Mouse (Mus musculus) midbrain, postnatal 0 days (tissue): ENCODE data around the gene Dnaja3. TPM values are rescaled to one million over a fixed set of nuclear protein-coding genes. Genes with fewer than 3 reads are reported as not detected.

Source experiments
- ATAC-seq: fragments of 200-750 bp; cut with Nextera tagmentation; 2 replicates; pipeline ENCODE4 v1.8.0; 2017; ENCODE audit warnings: moderate number of reproducible peaks, mild to moderate bottlenecking, moderate TSS enrichment, moderate library complexity; ENCODE audit not compliant: low FRiP score
- DNase-seq: peaks from one replicate; pipeline ENCODE4 v3.0.0-alpha.2; 2015; ENCODE audit warnings: low spot score
- H3K27ac ChIP-seq: fragments of 300-500 bp; sonication (generic); 2 replicates; pipeline ENCODE4 v1.5.1; 2014; ENCODE audit warnings: low read depth, mild to moderate bottlenecking, low read length, mixed read lengths
- H3K27me3 ChIP-seq: fragments of 300-500 bp; sonication (generic); 2 replicates; pipeline ENCODE4 v1.6.1; 2014; ENCODE audit warnings: low read length, control low read depth, mixed read lengths; ENCODE audit not compliant: insufficient read depth
- H3K36me3 ChIP-seq: fragments of 300-500 bp; sonication (generic); 2 replicates; pipeline ENCODE4 v1.6.1; 2014; ENCODE audit warnings: low read length, control low read depth, mixed read lengths; ENCODE audit not compliant: insufficient read depth
- H3K4me1 ChIP-seq: fragments of 300-500 bp; sonication (generic); 2 replicates; pipeline ENCODE4 v1.6.1; 2014; ENCODE audit warnings: mild to moderate bottlenecking, control low read depth, antibody characterized with exemption, low read length, mixed read lengths; ENCODE audit not compliant: insufficient read depth
- H3K4me2 ChIP-seq: fragments of 300-500 bp; sonication (generic); 2 replicates; pipeline ENCODE4 v1.6.1; 2014; ENCODE audit warnings: low read depth, mild to moderate bottlenecking, low read length, mixed read lengths; ENCODE audit not compliant: poor library complexity, severe bottlenecking
- H3K4me3 ChIP-seq: fragments of 300-500 bp; sonication (generic); 2 replicates; pipeline ENCODE4 v1.5.1; 2014; ENCODE audit warnings: low read depth, mild to moderate bottlenecking, low read length, moderate library complexity
- H3K9ac ChIP-seq: fragments of 300-500 bp; sonication (generic); replicated peaks from 2 replicates; pipeline ENCODE4 v1.6.1; 2014; ENCODE audit warnings: mild to moderate bottlenecking, low read length, moderate library complexity, mixed read lengths; ENCODE audit not compliant: poor library complexity, severe bottlenecking
- H3K9me3 ChIP-seq: fragments of 300-500 bp; sonication (generic); 2 replicates; pipeline ENCODE4 v1.6.1; 2016; ENCODE audit warnings: low read length, control low read depth
- CTCF ChIP-seq: IDR thresholded peaks from 2 replicates; pipeline ENCODE4 v1.5.1; 2016; ENCODE audit warnings: antibody characterized with exemption, mild to moderate bottlenecking
- WGBS: fragments of 180-500 bp; shearing (Covaris S2); extraction: QIAGEN DNeasy Blood & Tissue Kit; methylation state at CpG from one replicate; pipeline ENCODE4 v1.1.7; 2014; 5-methylcytosine and 5-hydroxymethylcytosine counted together
- polyA plus RNA-seq: library from polyadenylated mRNA; unstranded; fragments of >200 nt; fragmentation: Nextera tagmentation; extraction: Ambion mirVana; gene quantifications from 2 replicates; pipeline ENCODE4 v1.2.1, GENCODE M21; 2015
- total RNA-seq: library from RNA; depleted of rRNA; stranded (reverse); fragments of >200 nt; gene quantifications from 2 replicates; pipeline ENCODE4 v1.2.3, GENCODE M21; 2014

Gene Dnaja3
- total and polyA plus RNA-seq, 2 experiments from 2014 or later: 54.1 to 65.5 TPM

- 74% methylated on average over 7 of the region's 7 CpGs for WGBS
- Histone ChIP-seq H3K27ac (no peak overlapping the region), H3K27me3 (no peaks in the 10 kb centered on the region), H3K36me3 (no peaks in the 10 kb centered on the region), H3K4me1 (peaks cover 4% of the 10 kb centered on the region; the same call in 1 of the 2 replicates), H3K4me3 (no peak overlapping the region), H3K9ac (no peak overlapping the region), H3K4me2 (no peak overlapping the region), H3K9me3 (no peaks in the 10 kb centered on the region)
- DNase-seq: no peak
- no peak for TF ChIP-seq CTCF
- no peak for ATAC-seq
Observed at GRCm38 (mm10) chr16:4722128-4722914, 82.5 kb downstream of the Dnaja3 start.

- Histone ChIP-seq H3K27ac (no peak overlapping the region), H3K4me3 (no peak overlapping the region), H3K4me2 (no peak overlapping the region), H3K4me1 (peaks cover 7% of the 10 kb centered on the region; the same call in 1 of the 2 replicates), H3K9me3 (no peaks in the 10 kb centered on the region), H3K36me3 (no peaks in the 10 kb centered on the region), H3K27me3 (no peaks in the 10 kb centered on the region), H3K9ac (no peak overlapping the region)
- DNase-seq (no peak), ATAC-seq (no peak)
- TF ChIP-seq CTCF: no peak
- 69% methylated on average over 3 of the region's 3 CpGs for WGBS
Observed at GRCm38 (mm10) chr16:4722915-4723209, 83.1 kb downstream of the Dnaja3 start.

DNA sequence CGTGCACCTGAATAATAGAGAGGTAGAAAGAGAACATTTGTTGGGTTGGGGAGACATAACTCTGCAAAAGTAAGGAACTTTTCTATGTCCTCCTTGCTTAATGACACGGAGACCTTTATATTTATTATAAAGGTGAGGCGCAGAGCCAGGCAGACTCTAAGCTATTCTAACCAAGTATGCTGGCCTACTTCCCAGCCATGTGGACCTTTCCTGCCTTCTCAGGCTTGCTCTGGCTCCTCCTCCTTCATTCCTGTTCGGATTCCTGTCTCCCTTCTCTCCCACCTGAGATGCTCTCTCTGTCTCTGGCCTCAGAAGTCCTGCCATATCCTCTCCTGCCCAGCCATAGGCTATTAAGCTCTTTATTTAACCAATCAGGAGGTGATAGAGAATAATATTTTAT lies 85.5 kb downstream of the Dnaja3 start:
- TF ChIP-seq CTCF: no peak
- DNase-seq: no peak

GRCm38 (mm10) chr16:4725780-4726527 lies 86.2 kb downstream of the Dnaja3 start, which contains the start of gene Hmox2:
Gene Hmox2, plus strand, starts transcription at chr16:4726361.
- H3K4me3 ChIP-seq: peak within 1 kb of the TSS; percentile 97
- H3K27me3 ChIP-seq: no peaks in the 10 kb centered on the region
- H3K4me2 ChIP-seq: peak within 1 kb of the TSS; percentile 81
- ATAC-seq (peak; percentile 93), DNase-seq (peak; percentile 91)
- peak within 1 kb of the TSS; percentile 63 for H3K27ac ChIP-seq
- H3K4me1 ChIP-seq: peaks cover 9% of the 10 kb centered on the region; the same call in 1 of the 2 replicates
- H3K9ac ChIP-seq: peak within 1 kb of the TSS; percentile 92
- 6% methylated on average over 33 of the region's 35 CpGs for WGBS
- TF ChIP-seq CTCF: no peak
- H3K36me3 ChIP-seq: no peaks in the 10 kb centered on the region
- no peaks in the 10 kb centered on the region for H3K9me3 ChIP-seq

More for the DNA sequence above, 85.5 kb downstream of the Dnaja3 start:
- 82% methylated on average over 4 of the region's 4 CpGs for WGBS
- Histone ChIP-seq H3K36me3 (no peaks in the 10 kb centered on the region), H3K9me3 (no peaks in the 10 kb centered on the region), H3K9ac (no peak overlapping the region), H3K4me3 (no peak overlapping the region), H3K4me2 (no peak overlapping the region), H3K27me3 (no peaks in the 10 kb centered on the region), H3K4me1 (peaks cover 9% of the 10 kb centered on the region; the same call in 1 of the 2 replicates), H3K27ac (no peak overlapping the region)
- no peak for ATAC-seq

GRCm38 (mm10) chr16:4726528-4727128 lies 86.8 kb downstream of the Dnaja3 start:
- H3K4me2 ChIP-seq: peak overlapping the region; percentile 81
- WGBS: 1% methylated on average over 40 of the region's 40 CpGs

More at GRCm38 (mm10) chr16:4726528-4727128, 86.8 kb downstream of the Dnaja3 start:
- Histone ChIP-seq H3K36me3 (no peaks in the 10 kb centered on the region), H3K27me3 (no peaks in the 10 kb centered on the region), H3K4me3 (peak overlapping the region; percentile 97), H3K9ac (peak overlapping the region; percentile 92), H3K4me1 (peaks cover 9% of the 10 kb centered on the region; the same call in 1 of the 2 replicates), H3K27ac (peak overlapping the region; percentile 63), H3K9me3 (no peaks in the 10 kb centered on the region)
- DNase-seq (no peak), ATAC-seq (peak; percentile 81)
- TF ChIP-seq CTCF: no peak
